Mouse (Mus musculus): ENCODE data around the gene Vmn1r239-ps.
"Not testable (repeated sequence)": the region's sequence is repeated elsewhere in the genome, so short reads cannot be mapped to it uniquely, and the experiment has no call there.

Vmn1r239-ps gene

GRCm38 (mm10) chrX:147453610-147454009, at the start of gene Vmn1r239-ps:
Gene Vmn1r239-ps (minus strand): TSS chrX:147453710.
- not testable (repeated sequence) for DNase-seq (ENCODE audit: low read depth)

- no peak for DNase-seq (ENCODE audit: low read depth)
Observed at GRCm38 (mm10) chrX:147489551-147489950, 36.0 kb upstream of the Vmn1r239-ps start.

GRCm38 (mm10) chrX:147443386-147443785, 10.1 kb downstream of the Vmn1r239-ps start:
- DNase-seq (ENCODE audit: low read depth), result no peak

GRCm38 (mm10) chrX:147435400-147435799, 18.1 kb downstream of the Vmn1r239-ps start:
- DNase-seq (ENCODE audit: low read depth), result no peak

- no peak for DNase-seq (ENCODE audit: low read depth)
Observed at GRCm38 (mm10) chrX:147429753-147430152, 23.8 kb downstream of the Vmn1r239-ps start.

GRCm38 (mm10) chrX:147429129-147429528, 24.4 kb downstream of the Vmn1r239-ps start, which contains the start of gene Il13ra2:
Gene Il13ra2 (minus strand): TSS chrX:147429192.
- DNase-seq (ENCODE audit: low read depth), result no peak
